Mouse (Mus musculus): ENCODE results near the gene Acbd6. TPM values are rescaled to one million over a fixed set of nuclear protein-coding genes. Genes with fewer than 3 reads are reported as not detected.

The Acbd6 gene
- polyA plus RNA-seq, 1 experiment from 2014 or later, result 34.3 TPM

DNA sequence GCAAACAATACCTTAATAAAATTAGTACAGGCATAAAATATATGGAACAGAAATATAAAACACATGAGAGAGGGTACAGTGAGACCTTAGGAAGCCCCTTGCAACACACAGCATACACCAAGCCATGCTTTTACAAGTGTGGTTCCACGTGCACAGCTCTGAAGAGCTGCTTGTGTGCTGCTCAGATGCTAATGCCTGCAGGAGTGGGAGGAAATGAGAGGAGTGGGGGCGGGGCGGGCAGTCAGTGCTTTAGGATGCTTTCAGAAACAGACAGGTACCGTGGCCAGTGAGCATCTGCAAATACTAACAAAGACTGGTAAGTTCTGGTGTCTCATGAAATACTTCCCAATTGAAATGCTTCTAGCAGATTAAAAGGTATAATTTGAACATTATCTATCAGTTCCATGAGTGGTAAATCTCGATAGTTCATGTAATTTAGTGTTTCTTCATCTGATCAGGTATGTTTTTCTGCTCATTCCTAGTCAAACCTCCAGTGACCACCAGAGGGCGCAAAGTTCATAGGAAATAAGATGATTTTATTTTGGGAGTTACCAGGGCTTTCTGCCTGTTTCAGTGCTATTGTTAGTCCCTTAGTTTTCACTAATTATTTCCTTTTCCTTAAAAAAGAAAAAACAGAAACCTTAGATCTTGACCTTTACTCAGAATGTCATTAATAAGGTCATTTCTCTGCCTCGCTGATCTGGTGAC is 17.2 kb downstream of the Acbd6 start:
- no peak overlapping the region for H3K27ac ChIP-seq (ENCODE audit: low read depth)
- peak; percentile 66 for DNase-seq
- ATAC-seq, result no peak
- H3K9me3 ChIP-seq (ENCODE audit: low read length), result no peaks in the 10 kb centered on the region
- WGBS (ENCODE audit: insufficient replicate concordance), result 38% methylated on average over 7 of the region's 7 CpGs
- H3K9ac ChIP-seq (replicated peaks), result no peak overlapping the region
- no peak overlapping the region for H3K4me2 ChIP-seq (ENCODE audit: low read depth, low read length)
- H3K4me1 ChIP-seq (ENCODE audit: insufficient read depth), result no peaks in the 10 kb centered on the region
- TF ChIP-seq EP300 (IDR thresholded peaks at IDR 0.05; ENCODE audit: low read depth), result no peak
- TF ChIP-seq CTCF (IDR thresholded peaks at IDR 0.05; ENCODE audit: low read depth), result peak; percentile 80
- no peaks in the 10 kb centered on the region for H3K36me3 ChIP-seq (replicated peaks; ENCODE audit: insufficient read depth, low read length)
- no peak overlapping the region for H3K4me3 ChIP-seq (ENCODE audit: low read depth, low read length)
- H3K27me3 ChIP-seq (ENCODE audit: insufficient read depth, low read length), result no peaks in the 10 kb centered on the region

DNA sequence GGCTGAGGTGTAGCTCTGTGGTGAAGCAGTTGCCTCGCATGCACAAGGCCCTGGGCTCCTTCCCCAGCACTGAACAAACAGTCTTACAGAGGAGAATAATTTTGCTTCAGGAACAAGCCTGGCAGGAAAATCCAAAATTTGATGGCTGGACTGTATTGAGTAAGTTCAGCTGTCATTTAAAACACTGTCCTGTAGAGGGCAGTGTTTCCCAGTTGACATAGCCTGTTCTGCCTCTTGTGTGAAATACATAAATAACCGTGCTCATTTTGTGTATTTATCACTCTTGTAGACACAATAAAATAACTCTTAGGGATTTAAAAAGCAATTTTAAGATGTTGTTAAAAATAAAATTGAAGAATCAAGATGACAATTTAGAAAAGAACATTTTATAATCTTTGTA is 18.5 kb downstream of the Acbd6 start:
- ATAC-seq (no peak), DNase-seq (peak; percentile 40)
- no peaks in the 10 kb centered on the region for H3K9me3 ChIP-seq (ENCODE audit: low read length)
- H3K36me3 ChIP-seq (replicated peaks; ENCODE audit: insufficient read depth, low read length), result no peaks in the 10 kb centered on the region
- no peak overlapping the region for H3K4me2 ChIP-seq (ENCODE audit: low read depth, low read length)
- TF ChIP-seq CTCF (IDR thresholded peaks at IDR 0.05; ENCODE audit: low read depth), result peak; percentile 83
- no peak for TF ChIP-seq EP300 (IDR thresholded peaks at IDR 0.05; ENCODE audit: low read depth)
- no peak overlapping the region for H3K9ac ChIP-seq (replicated peaks)
- H3K4me1 ChIP-seq (ENCODE audit: insufficient read depth), result no peaks in the 10 kb centered on the region
- no peak overlapping the region for H3K27ac ChIP-seq (ENCODE audit: low read depth)
- 32% methylated on average over 2 of the region's 2 CpGs for WGBS (ENCODE audit: insufficient replicate concordance)
- H3K4me3 ChIP-seq (ENCODE audit: low read depth, low read length), result no peak overlapping the region
- no peaks in the 10 kb centered on the region for H3K27me3 ChIP-seq (ENCODE audit: insufficient read depth, low read length)

DNA sequence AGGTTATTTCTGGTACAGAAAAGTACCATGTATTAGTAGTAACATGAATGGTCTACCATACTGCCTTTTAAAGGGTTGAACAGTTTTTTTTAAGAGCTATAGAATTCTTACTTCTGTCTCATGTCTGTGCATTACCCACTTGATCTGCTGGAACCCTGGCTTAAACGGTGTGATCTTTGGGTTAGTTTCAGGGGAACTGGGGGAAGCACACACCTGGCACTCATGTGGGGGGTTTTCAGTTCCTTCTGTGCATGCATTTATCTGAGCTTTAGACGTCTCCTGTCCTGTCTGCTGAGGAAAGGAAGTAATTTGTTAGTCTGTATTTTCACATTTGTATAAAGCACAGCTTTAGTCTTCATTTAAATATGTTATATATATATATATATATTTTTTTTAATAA is 19.4 kb downstream of the Acbd6 start:
- no peak overlapping the region for H3K27ac ChIP-seq (ENCODE audit: low read depth)
- no peaks in the 10 kb centered on the region for H3K4me1 ChIP-seq (ENCODE audit: insufficient read depth)
- no peaks in the 10 kb centered on the region for H3K27me3 ChIP-seq (ENCODE audit: insufficient read depth, low read length)
- no peak for ATAC-seq
- H3K36me3 ChIP-seq (replicated peaks; ENCODE audit: insufficient read depth, low read length), result no peaks in the 10 kb centered on the region
- no peak overlapping the region for H3K4me3 ChIP-seq (ENCODE audit: low read depth, low read length)
- WGBS (ENCODE audit: insufficient replicate concordance), result 64% methylated on average over 2 of the region's 2 CpGs
- no peak overlapping the region for H3K9ac ChIP-seq (replicated peaks)
- no peak for DNase-seq
- no peak for TF ChIP-seq EP300 (IDR thresholded peaks at IDR 0.05; ENCODE audit: low read depth)
- no peak for TF ChIP-seq CTCF (IDR thresholded peaks at IDR 0.05; ENCODE audit: low read depth)
- H3K9me3 ChIP-seq (ENCODE audit: low read length), result no peaks in the 10 kb centered on the region
- H3K4me2 ChIP-seq (ENCODE audit: low read depth, low read length), result no peak overlapping the region

DNA sequence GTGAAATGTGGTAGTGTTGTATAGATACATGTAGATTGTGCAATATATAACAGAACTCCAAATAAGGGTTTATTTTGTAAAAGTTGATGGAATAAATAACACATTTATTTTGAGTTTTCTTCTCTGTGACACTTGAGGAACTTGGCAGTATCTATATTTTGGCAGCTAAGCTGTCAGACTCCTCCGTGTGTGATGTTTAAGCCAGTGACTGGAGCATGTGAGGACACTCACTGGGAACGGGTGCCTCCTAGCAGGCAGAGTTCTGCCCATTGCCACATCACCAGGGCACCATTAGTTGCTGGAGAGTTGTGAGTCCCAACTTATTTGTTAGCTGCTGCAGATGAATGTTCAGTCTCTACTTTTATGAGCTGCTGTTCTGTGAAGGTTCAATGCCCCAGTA is 30.0 kb downstream of the Acbd6 start:
- DNase-seq, result no peak
- TF ChIP-seq EP300 (IDR thresholded peaks at IDR 0.05; ENCODE audit: low read depth) (no peak), CTCF (IDR thresholded peaks at IDR 0.05; ENCODE audit: low read depth) (no peak)
- H3K27me3 ChIP-seq (ENCODE audit: insufficient read depth, low read length), result no peaks in the 10 kb centered on the region
- ATAC-seq, result no peak
- H3K36me3 ChIP-seq (replicated peaks; ENCODE audit: insufficient read depth, low read length), result no peaks in the 10 kb centered on the region
- no peak overlapping the region for H3K4me3 ChIP-seq (ENCODE audit: low read depth, low read length)
- no peaks in the 10 kb centered on the region for H3K9me3 ChIP-seq (ENCODE audit: low read length)
- H3K27ac ChIP-seq (ENCODE audit: low read depth), result no peak overlapping the region
- H3K9ac ChIP-seq (replicated peaks), result no peak overlapping the region
- WGBS (ENCODE audit: insufficient replicate concordance), result 80% methylated on average over 2 of the region's 2 CpGs
- no peaks in the 10 kb centered on the region for H3K4me1 ChIP-seq (ENCODE audit: insufficient read depth)
- H3K4me2 ChIP-seq (ENCODE audit: low read depth, low read length), result no peak overlapping the region

DNA sequence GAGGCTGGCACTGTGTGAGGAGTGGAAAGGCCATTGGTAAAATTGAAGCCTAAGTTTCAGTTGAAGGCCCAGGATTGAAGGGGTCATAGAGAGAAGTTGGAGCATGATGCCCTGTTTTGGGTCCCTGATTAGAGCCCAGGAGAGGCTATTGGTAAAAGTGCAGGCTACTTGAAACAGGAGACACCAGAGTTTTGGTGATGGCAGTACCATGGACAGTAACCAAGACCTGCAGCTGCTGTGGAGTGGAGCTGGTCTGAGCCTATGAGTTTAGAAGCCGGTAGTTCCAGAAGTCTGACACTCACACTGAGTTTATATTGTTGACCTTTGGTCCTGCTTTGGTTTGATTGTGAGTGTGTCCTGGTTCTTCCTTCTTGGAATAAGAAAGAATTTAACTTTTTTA is 36.2 kb downstream of the Acbd6 start:
- DNase-seq (no peak), ATAC-seq (no peak)
- 50% methylated on average over 1 of the region's 1 CpGs for WGBS (ENCODE audit: insufficient replicate concordance)
- H3K9me3 ChIP-seq (ENCODE audit: low read length), result no peaks in the 10 kb centered on the region
- no peak overlapping the region for H3K9ac ChIP-seq (replicated peaks)
- TF ChIP-seq EP300 (IDR thresholded peaks at IDR 0.05; ENCODE audit: low read depth) (no peak), CTCF (IDR thresholded peaks at IDR 0.05; ENCODE audit: low read depth) (no peak)
- no peak overlapping the region for H3K4me2 ChIP-seq (ENCODE audit: low read depth, low read length)
- no peaks in the 10 kb centered on the region for H3K27me3 ChIP-seq (ENCODE audit: insufficient read depth, low read length)
- no peak overlapping the region for H3K4me3 ChIP-seq (ENCODE audit: low read depth, low read length)
- H3K4me1 ChIP-seq (ENCODE audit: insufficient read depth), result no peaks in the 10 kb centered on the region
- H3K36me3 ChIP-seq (replicated peaks; ENCODE audit: insufficient read depth, low read length), result no peaks in the 10 kb centered on the region
- H3K27ac ChIP-seq (ENCODE audit: low read depth), result no peak overlapping the region

DNA sequence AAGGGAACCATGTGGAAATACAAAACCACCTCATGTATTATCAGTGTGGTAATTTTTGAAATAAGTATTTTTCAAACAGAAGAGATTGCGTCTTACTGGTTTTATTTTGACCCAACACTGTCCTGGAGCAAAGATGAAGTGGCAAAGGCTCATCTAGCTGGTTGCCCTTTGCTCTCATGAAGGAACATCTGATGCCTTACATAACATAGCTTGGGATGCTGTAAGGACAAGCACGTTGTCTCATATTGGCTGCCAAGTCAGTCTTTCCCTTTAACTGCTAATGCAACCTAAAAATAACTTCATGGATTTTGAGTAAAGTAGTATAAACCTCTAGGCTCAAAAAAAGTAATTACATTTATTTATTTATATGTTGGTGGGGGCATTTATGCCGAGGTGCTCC is 38.7 kb downstream of the Acbd6 start:
- H3K4me3 ChIP-seq (ENCODE audit: low read depth, low read length), result no peak overlapping the region
- 82% methylated on average over 3 of the region's 3 CpGs for WGBS (ENCODE audit: insufficient replicate concordance)
- no peak overlapping the region for H3K9ac ChIP-seq (replicated peaks)
- no peak for DNase-seq
- TF ChIP-seq CTCF (IDR thresholded peaks at IDR 0.05; ENCODE audit: low read depth) (no peak), EP300 (IDR thresholded peaks at IDR 0.05; ENCODE audit: low read depth) (no peak)
- ATAC-seq, result no peak
- H3K4me1 ChIP-seq (ENCODE audit: insufficient read depth), result no peaks in the 10 kb centered on the region
- no peak overlapping the region for H3K27ac ChIP-seq (ENCODE audit: low read depth)
- no peaks in the 10 kb centered on the region for H3K27me3 ChIP-seq (ENCODE audit: insufficient read depth, low read length)
- H3K9me3 ChIP-seq (ENCODE audit: low read length), result no peaks in the 10 kb centered on the region
- no peak overlapping the region for H3K4me2 ChIP-seq (ENCODE audit: low read depth, low read length)
- no peaks in the 10 kb centered on the region for H3K36me3 ChIP-seq (replicated peaks; ENCODE audit: insufficient read depth, low read length)

Data from liver, postnatal 0 days (tissue).